Mouse (Mus musculus): Measurements from ENCODE around the gene Lhfpl2. TPM values are rescaled to one million over a fixed set of nuclear protein-coding genes. Genes with fewer than 3 reads are reported as not detected.

The Lhfpl2 gene
- polyA plus RNA-seq, 1 experiment from 2014 or later: 69.4 TPM

DNA sequence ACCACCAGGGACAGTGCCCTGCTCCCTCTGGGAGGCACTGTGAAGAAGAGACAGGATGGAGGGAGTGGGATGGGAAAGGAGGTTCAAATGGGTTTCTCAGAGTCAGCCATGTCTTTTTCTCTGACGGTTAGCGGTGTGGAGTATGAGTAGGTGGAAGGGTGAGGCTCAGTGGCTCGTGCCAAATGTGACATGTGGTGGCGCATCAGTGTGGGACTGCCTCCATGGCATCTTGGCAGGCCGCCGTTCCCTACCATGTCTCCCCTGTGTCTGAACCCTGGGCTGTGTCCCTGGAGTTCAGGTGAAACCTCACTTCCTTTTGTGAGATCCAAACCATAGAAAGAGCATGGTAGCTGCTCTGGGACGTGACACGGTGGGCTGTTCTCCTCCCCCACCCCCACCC lies 92.2 kb downstream of the Lhfpl2 start:
- no peaks in the 10 kb centered on the region for H3K4me1 ChIP-seq
- no peaks in the 10 kb centered on the region for H3K27me3 ChIP-seq
- no peak for ATAC-seq (ENCODE audit: insufficient number of reproducible peaks, insufficient read depth, low FRiP score, low TSS enrichment)
- no peak overlapping the region for H3K27ac ChIP-seq
- no peak overlapping the region for H3K4me3 ChIP-seq
- no peaks in the 10 kb centered on the region for H3K36me3 ChIP-seq
- 91% methylated on average over 8 of the region's 8 CpGs for WGBS
- H3K9me3 ChIP-seq: no peaks in the 10 kb centered on the region
- no peak overlapping the region for H3K9ac ChIP-seq
- H3K4me2 ChIP-seq (replicated peaks): no peak overlapping the region

DNA sequence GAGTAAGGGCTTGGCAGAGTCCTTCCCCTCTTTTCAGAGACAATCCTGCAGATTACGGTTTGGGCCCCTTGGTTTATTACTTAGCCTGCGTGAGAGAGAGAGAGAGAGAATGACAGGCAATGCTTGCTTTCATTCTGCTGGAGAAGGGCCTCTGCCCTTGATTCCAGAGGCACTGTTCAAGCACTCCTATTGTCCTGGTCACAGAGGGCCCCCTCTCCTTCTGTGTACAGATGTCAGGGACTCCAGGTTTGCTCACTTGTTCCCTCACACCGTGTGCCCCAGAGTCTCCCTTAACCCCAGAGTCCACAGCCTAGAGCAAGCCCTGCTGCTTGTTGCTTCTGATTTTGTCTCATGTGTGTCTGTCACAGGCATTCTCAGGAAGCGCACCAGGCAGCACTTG lies 93.7 kb downstream of the Lhfpl2 start:
- no peak overlapping the region for H3K4me3 ChIP-seq
- no peaks in the 10 kb centered on the region for H3K27me3 ChIP-seq
- H3K27ac ChIP-seq: no peak overlapping the region
- no peaks in the 10 kb centered on the region for H3K9me3 ChIP-seq
- H3K36me3 ChIP-seq: no peaks in the 10 kb centered on the region
- H3K9ac ChIP-seq: no peak overlapping the region
- H3K4me2 ChIP-seq (replicated peaks): no peak overlapping the region
- H3K4me1 ChIP-seq: peaks cover 5% of the 10 kb centered on the region
- ATAC-seq (ENCODE audit: insufficient number of reproducible peaks, insufficient read depth, low FRiP score, low TSS enrichment): no peak
- 75% methylated on average over 4 of the region's 4 CpGs for WGBS

DNA sequence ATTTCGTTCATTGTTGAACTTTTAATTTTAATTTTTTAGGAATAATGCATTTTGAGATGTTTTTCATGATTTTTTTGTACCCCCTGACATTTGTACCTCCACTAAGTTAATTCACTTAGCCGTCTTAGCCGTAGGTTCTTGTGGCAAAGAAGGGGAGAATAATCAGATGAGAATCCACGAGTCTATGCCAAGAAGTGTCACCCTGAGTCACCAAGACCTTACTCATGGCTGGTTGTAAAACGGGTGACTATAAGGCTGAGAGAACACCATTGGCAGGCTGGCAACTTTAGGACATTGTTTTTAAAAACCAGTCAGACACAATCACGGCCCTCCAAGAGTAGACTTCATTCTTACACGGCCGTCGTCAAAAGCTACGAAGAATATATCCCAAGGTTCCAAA lies 95.2 kb downstream of the Lhfpl2 start:
- Histone ChIP-seq H3K27me3 (no peaks in the 10 kb centered on the region), H3K27ac (no peak overlapping the region), H3K9ac (no peak overlapping the region), H3K36me3 (no peaks in the 10 kb centered on the region), H3K4me1 (peaks cover 5% of the 10 kb centered on the region), H3K4me2 (replicated peaks) (no peak overlapping the region), H3K9me3 (no peaks in the 10 kb centered on the region), H3K4me3 (no peak overlapping the region)
- 92% methylated on average over 10 of the region's 10 CpGs for WGBS
- ATAC-seq (ENCODE audit: insufficient number of reproducible peaks, insufficient read depth, low FRiP score, low TSS enrichment): no peak

DNA sequence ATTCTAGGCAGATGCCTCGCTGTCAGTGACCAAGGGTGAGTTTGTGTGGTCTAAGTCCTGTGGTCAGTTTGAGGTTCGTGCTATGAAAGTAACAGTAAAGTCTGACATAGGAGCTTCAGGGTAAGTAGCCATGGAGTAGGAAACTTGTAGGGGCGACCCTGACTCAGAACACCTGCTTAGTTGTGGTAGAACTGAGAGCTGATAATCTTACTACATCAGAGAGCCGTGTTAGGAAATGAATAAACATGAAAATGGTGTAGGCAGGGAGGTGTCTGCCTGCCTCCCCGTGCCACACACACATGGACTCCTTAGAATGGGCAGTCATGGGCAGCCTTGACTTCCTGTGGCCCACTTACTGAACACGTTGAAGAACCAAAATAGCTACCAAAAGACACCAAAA lies 96.1 kb downstream of the Lhfpl2 start:
- ATAC-seq (ENCODE audit: insufficient number of reproducible peaks, insufficient read depth, low FRiP score, low TSS enrichment): no peak
- Histone ChIP-seq H3K36me3 (no peaks in the 10 kb centered on the region), H3K4me3 (no peak overlapping the region), H3K9ac (no peak overlapping the region), H3K4me2 (replicated peaks) (no peak overlapping the region), H3K27me3 (no peaks in the 10 kb centered on the region), H3K4me1 (peaks cover 10% of the 10 kb centered on the region), H3K27ac (no peak overlapping the region), H3K9me3 (no peaks in the 10 kb centered on the region)
- WGBS: 87% methylated on average over 6 of the region's 6 CpGs

DNA sequence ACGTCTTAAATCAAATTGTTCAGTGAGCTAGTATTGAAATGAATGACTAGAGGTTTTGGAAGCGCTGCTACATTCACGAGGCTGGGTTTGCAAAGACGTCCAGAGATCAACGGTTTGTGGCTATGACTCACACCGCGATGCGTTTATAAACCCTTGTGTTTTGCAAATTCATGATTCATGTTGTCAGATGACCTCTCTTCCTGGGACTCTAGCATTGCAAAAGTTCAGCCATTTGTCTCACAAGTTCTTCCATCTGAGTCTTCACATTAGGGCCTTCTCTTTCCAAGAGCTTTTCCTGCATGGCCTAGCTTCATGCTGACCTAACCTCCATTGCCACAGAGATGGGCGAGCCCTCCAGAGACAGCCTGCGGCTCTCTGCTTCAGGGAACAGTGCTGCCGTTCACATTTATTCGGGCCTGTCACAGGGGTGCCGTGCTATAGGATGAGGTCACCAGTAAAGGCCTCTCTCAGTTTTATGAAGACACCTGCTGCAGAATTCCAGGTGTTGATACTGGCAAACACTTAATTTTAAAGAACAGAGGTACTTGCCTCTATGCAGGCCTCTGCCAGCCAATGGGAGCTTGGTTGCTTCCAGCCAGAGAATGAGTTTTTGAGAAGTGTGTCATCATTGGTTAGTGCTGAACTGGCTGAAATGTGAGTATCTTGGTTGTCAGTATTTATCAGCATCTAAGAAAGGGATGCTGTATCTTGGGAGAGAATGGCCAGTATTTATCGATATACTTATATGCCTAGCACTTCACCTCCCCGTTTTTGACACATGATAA lies 97.1 kb downstream of the Lhfpl2 start:
- Histone ChIP-seq H3K4me1 (peaks cover 21% of the 10 kb centered on the region), H3K36me3 (no peaks in the 10 kb centered on the region), H3K9me3 (no peaks in the 10 kb centered on the region), H3K27ac (no peak overlapping the region), H3K4me3 (no peak overlapping the region), H3K9ac (no peak overlapping the region), H3K27me3 (no peaks in the 10 kb centered on the region), H3K4me2 (replicated peaks) (no peak overlapping the region)
- WGBS: 88% methylated on average over 15 of the region's 15 CpGs
- ATAC-seq (ENCODE audit: insufficient number of reproducible peaks, insufficient read depth, low FRiP score, low TSS enrichment): no peak

DNA sequence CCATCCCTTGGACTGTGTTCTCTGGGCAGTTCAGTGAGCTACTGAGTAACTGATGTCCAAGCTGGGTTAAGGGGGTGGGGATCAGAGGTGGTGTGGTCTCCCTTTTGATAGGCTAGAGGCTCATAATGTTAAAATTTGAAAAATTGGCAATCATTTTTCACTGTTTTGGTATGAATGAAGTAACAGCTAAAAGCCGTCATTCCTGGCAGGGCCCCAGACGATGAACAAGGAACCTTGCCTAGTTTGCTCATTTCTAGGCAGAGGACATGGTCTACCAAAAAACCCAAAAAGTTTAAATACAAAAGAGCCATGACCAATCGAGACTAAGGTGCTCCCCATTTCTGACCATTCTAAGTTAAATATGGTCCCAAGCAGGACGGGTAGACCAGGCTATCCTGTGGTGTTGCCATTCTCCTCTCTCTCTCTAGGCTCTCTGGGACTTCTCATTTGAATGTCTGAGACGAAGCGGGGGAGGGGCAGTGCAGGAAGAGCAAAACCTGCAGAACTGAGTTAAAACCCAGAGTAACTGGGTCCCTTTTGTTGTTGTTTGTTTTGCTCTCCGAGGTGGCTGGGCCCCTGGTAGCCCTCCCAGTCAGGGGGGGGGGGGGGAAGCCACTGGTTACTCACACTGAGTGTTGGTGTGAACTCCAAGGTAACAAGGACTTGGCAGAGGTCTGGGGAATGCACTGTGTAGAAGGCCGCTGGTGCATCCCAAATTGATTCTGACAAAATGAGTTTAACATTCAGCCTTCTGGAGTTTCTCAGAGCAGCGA lies 98.2 kb downstream of the Lhfpl2 start:
- Histone ChIP-seq H3K27me3 (no peaks in the 10 kb centered on the region), H3K9me3 (no peaks in the 10 kb centered on the region), H3K27ac (no peak overlapping the region), H3K4me3 (no peak overlapping the region), H3K36me3 (no peaks in the 10 kb centered on the region), H3K4me1 (peaks cover 27% of the 10 kb centered on the region), H3K9ac (no peak overlapping the region), H3K4me2 (replicated peaks) (no peak overlapping the region)
- no peak for ATAC-seq (ENCODE audit: insufficient number of reproducible peaks, insufficient read depth, low FRiP score, low TSS enrichment)
- 48% methylated on average over 9 of the region's 9 CpGs for WGBS

DNA sequence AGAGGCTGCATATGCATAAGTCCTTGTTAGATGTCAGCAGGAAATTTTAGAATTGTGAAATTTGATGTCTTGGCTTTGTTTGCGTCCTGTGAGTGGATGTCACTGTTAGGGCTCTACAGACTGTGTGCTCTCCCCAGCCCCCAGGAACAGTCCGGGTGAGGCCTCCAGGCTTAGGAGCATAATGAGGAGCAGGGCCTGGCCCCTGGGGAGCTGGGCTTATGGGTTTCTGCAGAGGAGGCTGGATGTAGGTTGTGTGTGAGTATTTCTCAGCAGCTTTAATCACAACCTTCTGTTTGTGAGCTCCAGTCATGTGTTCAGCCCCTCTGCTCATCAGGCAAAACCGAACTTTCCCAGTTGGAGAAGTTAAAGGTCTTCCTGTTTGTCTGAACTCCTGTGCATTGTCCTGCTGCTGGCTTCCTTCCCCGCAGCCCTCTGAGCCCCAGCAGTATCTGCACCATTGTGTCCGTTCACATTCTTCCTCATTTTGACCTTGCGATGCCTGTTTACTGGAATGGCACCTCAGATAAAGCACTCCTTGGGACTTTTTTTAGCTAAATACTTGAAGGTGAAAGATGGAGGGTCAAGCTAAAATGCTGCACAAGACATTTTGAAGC lies 101.4 kb downstream of the Lhfpl2 start:
- peak; percentile 65; the same call in 1 of the 2 replicates for ATAC-seq (ENCODE audit: insufficient number of reproducible peaks, insufficient read depth, low FRiP score, low TSS enrichment)
- Histone ChIP-seq H3K36me3 (no peaks in the 10 kb centered on the region), H3K27ac (peak overlapping the region; percentile 81), H3K4me3 (no peak overlapping the region), H3K9me3 (no peaks in the 10 kb centered on the region), H3K4me2 (replicated peaks) (no peak overlapping the region), H3K4me1 (peaks cover 27% of the 10 kb centered on the region), H3K9ac (no peak overlapping the region), H3K27me3 (no peaks in the 10 kb centered on the region)
- 25% methylated on average over 6 of the region's 6 CpGs for WGBS

DNA sequence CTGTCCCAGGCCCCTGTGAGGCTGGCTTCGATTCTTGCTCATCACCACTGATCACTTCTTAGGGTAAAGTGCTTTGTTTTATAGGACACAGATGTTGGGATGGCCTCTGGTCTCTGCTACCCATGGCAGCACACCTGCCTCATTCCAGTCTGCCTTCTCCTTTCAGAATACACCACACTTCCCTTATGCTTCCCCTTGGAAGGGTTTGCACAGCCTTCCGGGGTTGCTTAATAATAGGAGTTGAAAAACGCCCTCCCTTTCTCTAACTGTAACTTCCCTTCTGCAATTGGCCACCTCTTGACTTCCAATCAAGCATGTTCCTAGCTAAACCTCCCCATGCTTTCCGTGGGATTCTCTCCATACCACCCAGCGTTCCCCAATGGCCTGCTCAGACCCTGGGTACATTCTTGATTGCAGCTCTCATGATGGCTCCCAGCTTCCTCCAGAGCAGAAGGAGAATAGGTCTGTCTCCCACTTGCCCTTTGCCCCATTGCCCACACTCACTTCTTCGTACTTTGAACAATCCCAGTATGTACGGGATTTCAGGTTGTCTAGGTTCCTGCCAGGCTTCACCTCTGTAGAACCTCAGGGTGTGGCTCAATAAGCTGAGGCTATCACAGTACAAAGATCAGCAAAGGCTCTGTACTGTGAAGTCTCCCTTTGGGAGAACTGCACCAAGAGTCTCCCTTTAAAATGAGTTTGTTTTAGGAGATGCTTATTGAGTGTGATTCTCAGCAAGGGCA lies 102.1 kb downstream of the Lhfpl2 start:
- no peak overlapping the region for H3K9ac ChIP-seq
- H3K27me3 ChIP-seq: no peaks in the 10 kb centered on the region
- no peaks in the 10 kb centered on the region for H3K36me3 ChIP-seq
- peaks cover 27% of the 10 kb centered on the region for H3K4me1 ChIP-seq
- H3K4me2 ChIP-seq (replicated peaks): no peak overlapping the region
- ATAC-seq (ENCODE audit: insufficient number of reproducible peaks, insufficient read depth, low FRiP score, low TSS enrichment): no peak
- H3K27ac ChIP-seq: peak overlapping the region; percentile 81
- WGBS: 68% methylated on average over 7 of the region's 7 CpGs
- no peaks in the 10 kb centered on the region for H3K9me3 ChIP-seq
- no peak overlapping the region for H3K4me3 ChIP-seq

DNA sequence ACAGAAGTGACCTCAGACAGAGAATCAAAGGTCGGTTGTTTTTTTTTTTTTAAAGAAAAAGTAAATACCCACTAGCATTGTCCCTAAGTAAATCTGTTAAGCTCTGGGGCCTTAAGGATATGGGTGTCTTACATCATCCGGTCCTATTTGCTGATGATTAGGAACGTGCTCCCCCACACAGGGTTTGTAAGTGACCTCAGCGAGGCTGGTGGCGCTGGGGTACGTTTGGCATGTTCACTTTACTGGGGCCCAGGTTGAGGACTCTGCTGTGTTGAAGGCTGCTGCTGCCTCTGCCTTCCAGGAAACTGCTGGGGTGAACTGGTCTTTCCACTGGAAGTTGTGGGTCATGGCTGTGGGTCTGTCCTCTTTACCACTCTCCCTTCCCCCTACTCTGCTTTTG lies 106.9 kb downstream of the Lhfpl2 start:
- Histone ChIP-seq H3K4me3 (no peak overlapping the region), H3K27me3 (no peaks in the 10 kb centered on the region), H3K9ac (no peak overlapping the region), H3K36me3 (no peaks in the 10 kb centered on the region), H3K27ac (no peak overlapping the region), H3K4me1 (peaks cover 8% of the 10 kb centered on the region), H3K9me3 (no peaks in the 10 kb centered on the region), H3K4me2 (replicated peaks) (no peak overlapping the region)
- ATAC-seq (ENCODE audit: insufficient number of reproducible peaks, insufficient read depth, low FRiP score, low TSS enrichment): no peak
- 70% methylated on average over 6 of the region's 6 CpGs for WGBS

DNA sequence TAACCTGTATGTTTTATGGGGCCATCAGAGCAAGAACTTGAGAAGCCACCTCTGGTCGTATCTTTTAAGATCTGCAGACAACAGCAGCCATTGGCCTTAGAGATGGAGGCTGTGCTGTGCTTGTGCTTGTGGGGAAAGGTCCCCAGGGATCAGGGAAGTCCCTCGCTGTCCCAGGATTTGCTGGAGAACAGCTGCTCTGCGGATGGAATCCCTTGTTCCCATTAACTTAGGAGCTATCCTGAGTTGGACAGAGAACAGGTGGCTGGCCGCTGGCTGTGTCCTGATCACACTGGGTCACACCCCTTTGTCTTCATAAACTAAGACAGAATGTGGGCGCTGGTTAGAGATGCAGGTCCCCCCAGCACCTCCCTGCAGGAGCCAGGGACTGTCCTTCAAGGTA lies 110.7 kb downstream of the Lhfpl2 start:
- peaks cover 13% of the 10 kb centered on the region; the same call in 1 of the 2 replicates for H3K4me1 ChIP-seq
- no peaks in the 10 kb centered on the region; the same call in 1 of the 2 replicates for H3K27me3 ChIP-seq
- H3K4me3 ChIP-seq: no peak overlapping the region
- H3K9me3 ChIP-seq: no peaks in the 10 kb centered on the region
- WGBS: 77% methylated on average over 5 of the region's 5 CpGs
- ATAC-seq (ENCODE audit: insufficient number of reproducible peaks, insufficient read depth, low FRiP score, low TSS enrichment): no peak
- no peak overlapping the region for H3K9ac ChIP-seq
- H3K36me3 ChIP-seq: no peaks in the 10 kb centered on the region
- H3K4me2 ChIP-seq (replicated peaks): no peak overlapping the region
- H3K27ac ChIP-seq: no peak overlapping the region

GRCm38 (mm10) chr13:94169325-94169916 lies 111.8 kb downstream of the Lhfpl2 start:
- Histone ChIP-seq H3K4me3 (no peak overlapping the region), H3K9ac (no peak overlapping the region), H3K9me3 (no peaks in the 10 kb centered on the region), H3K4me2 (replicated peaks) (no peak overlapping the region), H3K27ac (no peak overlapping the region), H3K4me1 (peaks cover 23% of the 10 kb centered on the region; the same call in 1 of the 2 replicates), H3K27me3 (peaks cover 3% of the 10 kb centered on the region; the same call in 1 of the 2 replicates), H3K36me3 (no peaks in the 10 kb centered on the region)
- 64% methylated on average over 6 of the region's 6 CpGs for WGBS
- ATAC-seq (ENCODE audit: insufficient number of reproducible peaks, insufficient read depth, low FRiP score, low TSS enrichment): no peak

Measured in embryonic facial prominence, embryonic 12.5 days (tissue).